Comparison of ENCODE assay signal across 27 mouse cellular contexts in genomic region chr17:48786501-48786900, GRCm38 (mm10).
DNase-seq lines count a peak whose midpoint lies in the region; ATAC-seq and TF ChIP-seq lines count a peak whose summit lies in the region.
"Had no signal": no experiment of that assay in that cellular context is flagged by ENCODE, and none has a peak within 500 bp of the region (broad histone marks: within the 10 kb centered on the region; RNA-seq: fewer than 3 reads in every experiment).

No protein-coding gene starts in this region.

- TF ChIP-seq EP300 in lung, postnatal 0 days (IDR thresholded peaks at IDR 0.05) = no peak

- no peak overlapping the region for H3K27ac ChIP-seq in lung, postnatal 0 days (ENCODE audit: low read length)
- H3K27ac ChIP-seq in testis, adult 2 months (ENCODE audit: control insufficient read depth, insufficient read depth, low read depth, low read length) = no peak overlapping the region
- H3K27ac ChIP-seq: embryonic facial prominence, embryonic 13.5 days; embryonic facial prominence, embryonic 15.5 days; forebrain, embryonic 10.5 days; forebrain, embryonic 12.5 days had no signal

- H3K9ac ChIP-seq in lung, postnatal 0 days (replicated peaks; ENCODE audit: low read depth) = no peak overlapping the region
- H3K9ac ChIP-seq: embryonic facial prominence, embryonic 13.5 days; embryonic facial prominence, embryonic 15.5 days; forebrain, embryonic 12.5 days had no signal

- 49% methylated on average over 12 of the region's 12 CpGs for WGBS in lung, postnatal 0 days

- no peak for TF ChIP-seq POLR2A in testis, adult 2 months (IDR thresholded peaks at IDR 0.05; ENCODE audit: control insufficient read depth, low read depth, low read length)

- no peaks in the 10 kb centered on the region for H3K27me3 ChIP-seq in lung, postnatal 0 days (replicated peaks; ENCODE audit: insufficient read depth, low read length)
- no peaks in the 10 kb centered on the region for H3K27me3 ChIP-seq in testis, adult 2 months (ENCODE audit: control insufficient read depth, insufficient read depth, low read length)
- H3K27me3 ChIP-seq: embryonic facial prominence, embryonic 13.5 days; embryonic facial prominence, embryonic 15.5 days; forebrain, embryonic 12.5 days; Patski had no signal

- H3K4me1 ChIP-seq in lung, postnatal 0 days (ENCODE audit: insufficient read depth, low read depth, low read length) = no peaks in the 10 kb centered on the region
- peaks cover 8% of the 10 kb centered on the region for H3K4me1 ChIP-seq in testis, adult 2 months (ENCODE audit: control insufficient read depth, insufficient read depth, low read length)
- H3K4me1 ChIP-seq: embryonic facial prominence, embryonic 13.5 days; embryonic facial prominence, embryonic 15.5 days had no signal

- H3K36me3 ChIP-seq in lung, postnatal 0 days (ENCODE audit: insufficient read depth, low read length) = no peaks in the 10 kb centered on the region
- H3K36me3 ChIP-seq in testis, adult 2 months (ENCODE audit: control insufficient read depth, insufficient read depth, low read length) = no peaks in the 10 kb centered on the region
- H3K36me3 ChIP-seq: embryonic facial prominence, embryonic 13.5 days; embryonic facial prominence, embryonic 15.5 days; forebrain, embryonic 10.5 days; forebrain, embryonic 12.5 days; G1E had no signal

- TF ChIP-seq CTCF in lung, postnatal 0 days (IDR thresholded peaks at IDR 0.05) = no peak
- TF ChIP-seq CTCF in testis, adult 2 months (IDR thresholded peaks at IDR 0.05; ENCODE audit: control insufficient read depth, insufficient read depth, insufficient replicate concordance, low read depth, low read length) = no peak

- H3K4me3 ChIP-seq in lung, postnatal 0 days (ENCODE audit: low read depth, low read length) = no peak overlapping the region
- H3K4me3 ChIP-seq in testis, adult 2 months (ENCODE audit: control insufficient read depth, low read depth, low read length) = peak overlapping the region; percentile 4; the same call in 1 of the 2 replicates
- H3K4me3 ChIP-seq: embryonic facial prominence, embryonic 13.5 days; embryonic facial prominence, embryonic 15.5 days; erythroblast, embryonic 14.5 days; forebrain, embryonic 10.5 days; forebrain, embryonic 12.5 days had no signal

- peak; percentile 15 for DNase-seq in lung, postnatal 0 days (ENCODE audit: low spot score)
- DNase-seq in lung, postnatal 10 days = no peak
- peak; percentile 4 for DNase-seq in lung, postnatal 36 days
- no peak for DNase-seq in lung, postnatal 14 days
- no peak for DNase-seq in testis, postnatal 10 days (ENCODE audit: low spot score)
- DNase-seq in ZHBTc4 (ENCODE audit: low read depth, low spot score) = peak; percentile 21
- DNase-seq in retina, postnatal 1 day = no peak
- DNase-seq: adrenal gland, adult 2 months; adrenal gland, postnatal 10 days; adrenal gland, postnatal 25 days; cerebellum, adult 11 months; cerebellum, adult 18-20 months; cerebellum, adult 8-10 months; cerebellum, adult 9-11 months; cerebellum, postnatal 14 days; cerebellum, postnatal 36 days; embryo, embryonic 11 days had no signal

- no peaks in the 10 kb centered on the region for H3K9me3 ChIP-seq in lung, postnatal 0 days (ENCODE audit: low read length)
- H3K9me3 ChIP-seq: embryonic facial prominence, embryonic 13.5 days; embryonic facial prominence, embryonic 15.5 days; forebrain, embryonic 10.5 days; forebrain, embryonic 12.5 days had no signal

- no peak overlapping the region for H3K4me2 ChIP-seq in lung, postnatal 0 days (replicated peaks; ENCODE audit: low read depth, low read length)
- H3K4me2 ChIP-seq: embryonic facial prominence, embryonic 13.5 days; embryonic facial prominence, embryonic 15.5 days; forebrain, embryonic 12.5 days had no signal

- peak; percentile 59 for ATAC-seq in lung, postnatal 0 days
- ATAC-seq: forebrain, embryonic 14.5 days; forebrain, embryonic 16.5 days; Patski had no signal

Comparison
In these comparisons a context has a peak if more than half of its experiments do, and no peak if none do; other contexts are left out.
1. DNase-seq: peak in lung, postnatal 0 days (single experiment), lung, postnatal 36 days (single experiment) and ZHBTc4 (single experiment); none in lung, postnatal 10 days (single experiment), lung, postnatal 14 days (single experiment), testis, postnatal 10 days (single experiment) and retina, postnatal 1 day (single experiment).